In the genomic region with DNA sequence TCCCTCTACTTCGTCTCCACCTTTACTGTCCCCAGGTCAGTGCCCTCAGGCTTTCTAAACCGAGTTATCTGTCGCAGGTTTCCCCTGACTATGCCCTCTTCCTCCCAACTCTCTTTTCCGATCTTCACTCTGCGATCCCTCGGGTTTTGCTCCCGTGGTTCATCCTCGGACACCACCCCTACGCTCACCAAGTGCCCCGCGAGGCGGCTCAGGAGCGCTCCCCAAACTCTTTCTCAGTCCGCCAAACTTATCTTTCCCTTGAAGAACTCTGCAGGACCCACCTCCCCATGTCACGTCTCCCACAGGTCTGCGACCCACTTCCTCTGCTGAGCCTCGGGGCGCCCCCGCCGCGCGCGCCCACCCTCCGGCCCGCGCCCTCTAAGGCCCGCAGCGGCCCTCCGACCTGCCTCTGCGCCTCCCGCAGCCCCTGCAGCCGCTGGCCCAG, we compare ENCODE assay signal across 8 mouse cellular contexts. TPM values are rescaled to one million over a fixed set of nuclear protein-coding genes. Genes with fewer than 3 reads are reported as not detected.
DNase-seq lines count a peak whose midpoint lies in the region; ATAC-seq and TF ChIP-seq lines count a peak whose summit lies in the region.

No protein-coding gene starts in this region.

- H3K36me3 ChIP-seq in spleen, adult 2 months (ENCODE audit: control insufficient read depth, insufficient read depth, low read length) = peaks cover 5% of the 10 kb centered on the region
- H3K36me3 ChIP-seq in heart, postnatal 0 days (replicated peaks; ENCODE audit: control insufficient read depth, insufficient read depth, low read length) = 0 out of 2 replicates have a peak, but pooled peaks cover 3% of the 10 kb centered on the region
- peaks cover 27% of the 10 kb centered on the region for H3K36me3 ChIP-seq in liver, embryonic 15.5 days (replicated peaks)
- H3K36me3 ChIP-seq in stomach, embryonic 16.5 days (ENCODE audit: control insufficient read depth, insufficient read depth, low read length) = no peaks in the 10 kb centered on the region

- peak overlapping the region; percentile 92 for H3K4me3 ChIP-seq in spleen, adult 2 months (ENCODE audit: extremely low read depth, insufficient read depth, insufficient read length)
- H3K4me3 ChIP-seq in heart, postnatal 0 days (ENCODE audit: low read depth, low read length) = peak overlapping the region; percentile 66
- H3K4me3 ChIP-seq in liver, embryonic 15.5 days (replicated peaks) = peak overlapping the region; percentile 100
- peak overlapping the region; percentile 94 for H3K4me3 ChIP-seq in stomach, embryonic 16.5 days (replicated peaks; ENCODE audit: low read length)

- peak; percentile 41 for ATAC-seq in heart, postnatal 0 days (ENCODE audit: insufficient read depth, low read depth)
- peak; percentile 27 for ATAC-seq in liver, embryonic 15.5 days (ENCODE audit: insufficient read depth)
- ATAC-seq in stomach, embryonic 16.5 days (ENCODE audit: insufficient read depth, low FRiP score) = peak; percentile 31

- under 1% methylated on average over 31 of the region's 32 CpGs for WGBS in spleen, adult 2 months
- WGBS in heart, postnatal 0 days = under 1% methylated on average over 28 of the region's 32 CpGs
- WGBS in liver, embryonic 15.5 days (ENCODE audit: insufficient replicate concordance) = under 1% methylated on average over 32 of the region's 32 CpGs
- WGBS in stomach, embryonic 16.5 days = under 1% methylated on average over 30 of the region's 32 CpGs

- TF ChIP-seq POLR2A in spleen, adult 2 months (IDR thresholded peaks at IDR 0.05; ENCODE audit: low read depth, low read length) = no peak

- H3K27ac ChIP-seq in spleen, adult 2 months (ENCODE audit: insufficient read depth, low read length) = peak overlapping the region; percentile 97
- H3K27ac ChIP-seq in heart, postnatal 0 days (ENCODE audit: low read depth) = peak overlapping the region; percentile 89
- H3K27ac ChIP-seq in liver, embryonic 15.5 days (replicated peaks) = peak overlapping the region; percentile 100
- peak overlapping the region; percentile 96 for H3K27ac ChIP-seq in stomach, embryonic 16.5 days (ENCODE audit: low read length)

- H3K9me3 ChIP-seq in heart, postnatal 0 days (replicated peaks; ENCODE audit: control insufficient read depth, low read length) = no peaks in the 10 kb centered on the region
- no peaks in the 10 kb centered on the region for H3K9me3 ChIP-seq in liver, embryonic 15.5 days (replicated peaks)
- no peaks in the 10 kb centered on the region for H3K9me3 ChIP-seq in stomach, embryonic 16.5 days (replicated peaks; ENCODE audit: control insufficient read depth, low read length)

- H3K9ac ChIP-seq in heart, postnatal 0 days (replicated peaks; ENCODE audit: low read depth, low read length) = peak overlapping the region; percentile 90
- H3K9ac ChIP-seq in liver, embryonic 15.5 days = peak overlapping the region; percentile 100
- peak overlapping the region; percentile 98 for H3K9ac ChIP-seq in stomach, embryonic 16.5 days (ENCODE audit: low read length)

- TF ChIP-seq CTCF in spleen, adult 2 months (IDR thresholded peaks at IDR 0.05; ENCODE audit: extremely low read depth, insufficient read depth, insufficient read length, insufficient replicate concordance) = no peak
- TF ChIP-seq CTCF in heart, postnatal 0 days (IDR thresholded peaks at IDR 0.05; ENCODE audit: low read depth) = no peak

- peaks cover 11% of the 10 kb centered on the region for H3K4me1 ChIP-seq in spleen, adult 2 months (ENCODE audit: control insufficient read depth, insufficient read depth, insufficient read length)
- peaks cover 6% of the 10 kb centered on the region; the same call in 1 of the 2 replicates for H3K4me1 ChIP-seq in heart, postnatal 0 days (ENCODE audit: control insufficient read depth, insufficient read depth)
- peaks cover 64% of the 10 kb centered on the region for H3K4me1 ChIP-seq in liver, embryonic 15.5 days (replicated peaks)
- peaks cover 14% of the 10 kb centered on the region; the same call in 1 of the 2 replicates for H3K4me1 ChIP-seq in stomach, embryonic 16.5 days (ENCODE audit: control insufficient read depth, insufficient read depth, low read length)

- peak overlapping the region; percentile 68 for H3K4me2 ChIP-seq in heart, postnatal 0 days (ENCODE audit: low read depth, low read length)
- H3K4me2 ChIP-seq in liver, embryonic 15.5 days = peak overlapping the region; percentile 74
- H3K4me2 ChIP-seq in stomach, embryonic 16.5 days (ENCODE audit: low read depth, low read length) = peak overlapping the region; percentile 66

- DNase-seq in adrenal gland, postnatal 10 days = peak; percentile 60
- DNase-seq in adrenal gland, adult 2 months = no peak
- DNase-seq in spleen, adult 2 months (ENCODE audit: low read depth in 1 of 2, low spot score in 2 of 2) = no peak
- DNase-seq in spleen, adult 12 weeks (ENCODE audit: low spot score) = no peak
- DNase-seq in heart, postnatal 0 days (ENCODE audit: low spot score) = peak; percentile 25
- no peak for DNase-seq in ovary, postnatal 14 days (ENCODE audit: low spot score)

- H3K27me3 ChIP-seq in spleen, adult 2 months (ENCODE audit: control insufficient read depth, insufficient read depth, low read length) = no peaks in the 10 kb centered on the region
- no peaks in the 10 kb centered on the region for H3K27me3 ChIP-seq in heart, postnatal 0 days (ENCODE audit: control insufficient read depth, insufficient read depth, low read length)
- no peaks in the 10 kb centered on the region for H3K27me3 ChIP-seq in liver, embryonic 15.5 days
- H3K27me3 ChIP-seq in stomach, embryonic 16.5 days (ENCODE audit: control insufficient read depth, insufficient read depth, low read length) = no peaks in the 10 kb centered on the region

- no peak for TF ChIP-seq EP300 in heart, postnatal 0 days (IDR thresholded peaks at IDR 0.05; ENCODE audit: low read depth)

RNA-seq across cellular contexts. Expression of gene Crlf3, which starts 0.4 kb away (rescaled TPM):
- 10 to 100 TPM; 22.0 to 26.6 TPM for total RNA-seq in adrenal gland, postnatal 10 days (2021)
- 10 to 100 TPM; 14.6 to 15.7 TPM for total RNA-seq in adrenal gland, adult 2 months (2021)
- 2.1 and 2.9 TPM in 2 replicates for polyA plus RNA-seq in adrenal gland, adult 2 months (2012; rRNA removed)
- polyA plus RNA-seq in spleen, adult 2 months (2012; rRNA removed) = 49.7 and 52.2 TPM in 2 replicates
- total RNA-seq in heart, postnatal 0 days (2014; rRNA removed; ENCODE audit: low replicate concordance) = 12.6 and 28.0 TPM in 2 replicates
- 19.7 and 22.3 TPM in 2 replicates for polyA plus RNA-seq in heart, postnatal 0 days (2015; fragmentation: Nextera tagmentation; extraction: Ambion mirVana)
- 106 and 115 TPM in 2 replicates for polyA plus RNA-seq in liver, embryonic 15.5 days (2015; fragmentation: Nextera tagmentation; extraction: Ambion mirVana)
- 22.4 and 28.7 TPM in 2 replicates for polyA plus RNA-seq in stomach, embryonic 16.5 days (2015; fragmentation: Nextera tagmentation; extraction: Ambion mirVana)

RNA-seq across cellular contexts. Expression of gene Atad5, which starts 8.8 kb away (rescaled TPM):
- 1 to 10 TPM; 4.2 to 6.3 TPM for total RNA-seq in adrenal gland, postnatal 10 days (2021)
- total RNA-seq in adrenal gland, adult 2 months (2021) = 1 to 10 TPM; 1.3 to 1.9 TPM
- 0.27 and 0.42 TPM in 2 replicates for polyA plus RNA-seq in adrenal gland, adult 2 months (2012; rRNA removed)
- polyA plus RNA-seq in spleen, adult 2 months (2012; rRNA removed) = 0.60 and 0.62 TPM in 2 replicates
- 3.3 and 4.2 TPM in 2 replicates for total RNA-seq in heart, postnatal 0 days (2014; rRNA removed; ENCODE audit: low replicate concordance)
- polyA plus RNA-seq in heart, postnatal 0 days (2015; fragmentation: Nextera tagmentation; extraction: Ambion mirVana) = 1.5 and 1.8 TPM in 2 replicates
- 9.1 and 9.4 TPM in 2 replicates for polyA plus RNA-seq in liver, embryonic 15.5 days (2015; fragmentation: Nextera tagmentation; extraction: Ambion mirVana)
- 6.8 and 9.0 TPM in 2 replicates for polyA plus RNA-seq in stomach, embryonic 16.5 days (2015; fragmentation: Nextera tagmentation; extraction: Ambion mirVana)

Comparison
In these comparisons a context has a peak if more than half of its experiments do, and no peak if none do; other contexts are left out.
1. DNase-seq: peak in adrenal gland, postnatal 10 days (single experiment) and heart, postnatal 0 days (single experiment); none in adrenal gland, adult 2 months (single experiment), spleen, adult 2 months (0 of 2), spleen, adult 12 weeks (single experiment) and ovary, postnatal 14 days (single experiment).
2. Peak in every context shown above with its lines, with median percentiles within 50 percentile points of each other: H3K27ac ChIP-seq, H3K4me3 ChIP-seq, ATAC-seq, H3K4me2 ChIP-seq and H3K9ac ChIP-seq.